Mouse (Mus musculus) bone marrow, adult 2 months (tissue): ENCODE results near the gene Tufm. TPM values are rescaled to one million over a fixed set of nuclear protein-coding genes. Genes with fewer than 3 reads are reported as not detected.

Experiments
- H3K27ac ChIP-seq: fragments of 200-500 bp; 2 replicates; pipeline ENCODE4 v1.5.1; 2012; ENCODE audit warnings: low read depth, mild to moderate bottlenecking, control low read depth, inconsistent platforms, low read length; ENCODE audit not compliant: control insufficient read depth, poor library complexity, insufficient read depth
- H3K4me1 ChIP-seq: fragments of 200-500 bp; 2 replicates; pipeline ENCODE4 v1.6.1; 2011; ENCODE audit warnings: low read length; ENCODE audit not compliant: control insufficient read depth, insufficient read depth
- H3K4me3 ChIP-seq: fragments of 200-500 bp; replicated peaks from 2 replicates; pipeline ENCODE3; 2011; ENCODE audit warnings: mild to moderate bottlenecking, low read depth, low read length, control low read depth; ENCODE audit not compliant: control insufficient read depth
- CTCF ChIP-seq: fragments of 200-500 bp; IDR thresholded peaks from 2 replicates; pipeline ENCODE4 v1.5.1; 2011; ENCODE audit warnings: low read length, control low read depth; ENCODE audit not compliant: control insufficient read depth, insufficient read depth
- POLR2A ChIP-seq: fragments of 200-500 bp; IDR thresholded peaks from 2 replicates; pipeline ENCODE4 v1.6.1; 2011; ENCODE audit warnings: low read depth, mild to moderate bottlenecking, control low read depth, low read length, borderline replicate concordance; ENCODE audit not compliant: control insufficient read depth
- WGBS: fragments of 180-500 bp; shearing (Covaris S2); methylation state at CpG from one replicate; pipeline ENCODE4 v1.1.7; 2018; 5-methylcytosine and 5-hydroxymethylcytosine counted together
- polyA plus RNA-seq: library from polyadenylated mRNA; stranded (reverse); fragments of >200 nt; gene quantifications from 2 replicates; pipeline ENCODE4 v1.2.4, GENCODE M21; 2011; ENCODE audit warnings: low replicate concordance; ENCODE audit not compliant: missing spikeins, insufficient read depth, insufficient read length

Gene Tufm
- polyA plus RNA-seq, 1 experiment = 36.3 TPM

DNA sequence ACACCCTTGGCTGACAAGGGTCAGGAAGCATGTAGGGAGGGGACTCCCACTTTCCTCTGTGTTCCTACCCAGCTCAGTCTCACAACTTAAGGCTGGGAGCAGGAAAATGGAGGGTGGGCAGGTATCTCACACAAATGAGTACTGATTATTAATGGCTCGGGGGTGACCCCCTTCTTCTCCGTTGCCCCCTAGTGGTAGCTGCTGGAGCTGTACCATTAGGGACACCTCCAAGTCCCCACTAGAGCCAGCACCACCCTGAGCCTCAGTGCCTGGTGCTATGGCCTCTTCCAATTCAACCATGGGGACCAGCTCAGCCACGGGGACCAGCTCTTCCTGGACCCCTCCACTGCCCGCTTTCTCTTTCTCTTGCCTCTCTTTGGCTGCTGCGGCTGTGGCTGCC is 19.9 kb upstream of the Tufm start:
- no peak overlapping the region for H3K27ac ChIP-seq
- no peak overlapping the region for H3K4me3 ChIP-seq
- peak; percentile 71 for TF ChIP-seq CTCF
- TF ChIP-seq POLR2A = no peak
- H3K4me1 ChIP-seq = peaks cover 5% of the 10 kb centered on the region
- WGBS = 50% methylated on average over 5 of the region's 5 CpGs

DNA sequence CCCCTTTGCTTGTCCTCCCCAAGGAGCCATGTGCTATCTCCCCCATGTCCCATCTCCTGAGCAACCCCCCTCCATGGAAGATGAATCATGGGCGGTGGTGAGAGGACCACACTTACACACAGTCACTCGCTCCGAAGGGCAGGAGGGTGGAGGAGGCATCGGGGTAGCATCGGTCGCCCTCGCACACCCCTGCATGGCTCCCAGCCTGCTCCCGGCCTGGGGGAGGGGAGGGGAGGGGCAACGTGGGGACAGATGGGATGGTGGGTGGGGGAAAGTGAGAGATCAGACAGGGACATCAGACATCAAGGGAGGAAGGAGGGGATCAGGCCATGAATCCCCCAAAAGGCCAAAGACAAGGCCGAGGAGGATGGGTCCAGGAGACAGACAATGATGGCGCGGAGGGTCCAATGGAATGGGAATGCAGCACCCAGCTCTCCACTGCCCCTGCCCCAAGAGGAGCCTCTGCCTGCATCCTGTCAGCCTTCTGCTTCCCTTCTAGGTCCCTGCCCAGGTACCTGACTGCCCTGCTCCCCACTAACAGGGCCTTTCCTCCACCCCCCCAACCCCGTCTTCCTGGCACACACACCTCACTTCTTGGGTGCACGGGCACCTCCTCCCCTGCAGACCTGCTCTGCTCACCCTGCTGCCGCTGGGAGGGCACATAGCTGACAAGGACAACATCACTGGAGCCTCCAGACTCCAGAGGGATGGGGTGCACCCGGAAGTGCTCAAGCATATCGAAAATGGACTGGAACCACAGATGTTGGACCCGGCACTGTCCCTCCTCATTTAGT is 19.1 kb upstream of the Tufm start:
- peaks cover 5% of the 10 kb centered on the region for H3K4me1 ChIP-seq
- no peak overlapping the region for H3K4me3 ChIP-seq
- 88% methylated on average over 18 of the region's 18 CpGs for WGBS
- TF ChIP-seq CTCF (no peak), POLR2A (no peak)
- H3K27ac ChIP-seq = no peak overlapping the region

DNA sequence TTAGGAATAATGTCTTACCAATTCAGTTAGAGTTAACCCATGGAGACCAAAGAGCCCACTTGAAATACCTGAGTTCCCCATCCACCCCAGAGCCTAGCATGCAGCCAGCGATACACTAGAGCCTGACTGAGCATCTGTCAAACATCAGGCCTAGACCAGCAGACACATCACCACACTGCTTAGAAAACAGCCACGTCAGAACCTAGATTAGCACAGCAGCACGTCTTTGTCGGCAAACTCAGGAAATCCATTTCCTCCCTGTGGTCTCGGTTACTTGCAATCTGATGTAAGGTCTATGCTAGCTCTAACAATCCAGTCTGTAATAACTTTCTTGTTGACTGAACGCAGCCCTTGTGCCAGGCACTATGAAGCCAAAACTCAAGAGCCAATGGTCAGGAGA is 17.1 kb upstream of the Tufm start:
- TF ChIP-seq CTCF (no peak), POLR2A (no peak)
- Histone ChIP-seq H3K27ac (peak overlapping the region; percentile 37), H3K4me1 (peaks cover 9% of the 10 kb centered on the region), H3K4me3 (no peak overlapping the region)
- WGBS = 7% methylated on average over 6 of the region's 6 CpGs

DNA sequence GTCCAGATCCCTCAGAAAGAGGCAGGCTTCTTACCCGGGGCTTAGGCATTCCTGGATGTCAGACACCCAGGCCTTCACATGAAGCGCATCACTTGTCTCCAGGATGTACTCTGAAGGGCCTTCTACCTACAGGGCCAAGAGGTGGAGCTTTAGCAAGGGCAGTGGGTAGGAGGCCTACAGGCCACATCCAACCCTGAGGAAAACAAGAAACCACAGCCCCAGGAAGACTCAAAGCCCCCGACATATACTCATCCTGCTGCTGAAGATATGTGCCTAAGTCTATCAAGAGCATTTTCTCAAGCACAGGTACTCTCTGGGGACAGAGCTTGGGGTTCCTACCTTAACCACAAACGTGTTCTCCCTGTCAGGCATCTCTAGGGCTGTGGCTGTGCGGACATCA is 15.8 kb upstream of the Tufm start:
- H3K4me3 ChIP-seq = no peak overlapping the region
- H3K27ac ChIP-seq = peak overlapping the region; percentile 12
- WGBS = 55% methylated on average over 5 of the region's 5 CpGs
- peaks cover 9% of the 10 kb centered on the region for H3K4me1 ChIP-seq
- TF ChIP-seq POLR2A (no peak), CTCF (no peak)

DNA sequence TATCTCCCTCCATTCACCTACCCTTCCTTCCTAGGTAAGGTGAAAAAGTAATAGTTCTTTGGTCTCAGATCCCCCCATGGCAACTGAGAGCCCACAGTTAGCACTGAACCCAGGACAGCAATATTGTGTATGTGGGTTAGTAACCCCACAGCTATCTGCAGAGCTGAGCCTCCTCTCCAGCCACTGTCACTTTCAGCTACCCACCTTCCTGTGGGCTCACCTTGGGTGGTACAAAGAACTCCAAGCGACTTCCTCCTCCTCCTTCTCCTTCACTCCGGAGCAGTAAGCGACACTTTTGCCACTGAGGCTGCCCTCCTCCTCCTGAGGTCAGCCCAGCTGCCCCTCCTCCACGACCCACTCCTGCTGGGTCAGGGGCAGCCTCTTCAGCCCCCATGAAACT is 15.3 kb upstream of the Tufm start:
- Histone ChIP-seq H3K4me1 (peaks cover 9% of the 10 kb centered on the region), H3K27ac (peak overlapping the region; percentile 85), H3K4me3 (peak overlapping the region; percentile 23)
- no peak for TF ChIP-seq POLR2A
- no peak for TF ChIP-seq CTCF
- 16% methylated on average over 4 of the region's 4 CpGs for WGBS

DNA sequence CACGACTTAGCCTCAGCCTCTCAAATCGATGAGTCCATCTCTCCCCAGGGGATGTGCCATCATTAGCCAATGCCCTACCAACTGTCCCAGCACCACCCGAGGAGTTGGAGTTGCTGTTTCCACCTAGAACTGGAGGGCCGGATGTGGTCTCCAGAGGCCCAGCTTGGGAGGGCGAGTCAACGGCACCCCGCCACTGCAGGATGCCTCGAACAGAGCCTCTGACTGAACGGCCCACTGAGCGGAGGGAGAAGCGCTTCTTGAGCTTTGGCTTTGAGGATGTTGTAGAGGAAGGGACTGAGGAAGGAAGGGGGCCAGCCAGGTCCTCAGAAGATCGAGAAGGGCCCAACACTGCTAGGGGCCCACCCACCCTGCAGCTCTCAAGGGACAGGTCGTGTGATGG is 14.9 kb upstream of the Tufm start:
- TF ChIP-seq POLR2A = no peak
- no peak for TF ChIP-seq CTCF
- Histone ChIP-seq H3K4me3 (peak overlapping the region; percentile 23), H3K27ac (peak overlapping the region; percentile 85), H3K4me1 (peaks cover 9% of the 10 kb centered on the region)
- WGBS = 9% methylated on average over 13 of the region's 13 CpGs

DNA sequence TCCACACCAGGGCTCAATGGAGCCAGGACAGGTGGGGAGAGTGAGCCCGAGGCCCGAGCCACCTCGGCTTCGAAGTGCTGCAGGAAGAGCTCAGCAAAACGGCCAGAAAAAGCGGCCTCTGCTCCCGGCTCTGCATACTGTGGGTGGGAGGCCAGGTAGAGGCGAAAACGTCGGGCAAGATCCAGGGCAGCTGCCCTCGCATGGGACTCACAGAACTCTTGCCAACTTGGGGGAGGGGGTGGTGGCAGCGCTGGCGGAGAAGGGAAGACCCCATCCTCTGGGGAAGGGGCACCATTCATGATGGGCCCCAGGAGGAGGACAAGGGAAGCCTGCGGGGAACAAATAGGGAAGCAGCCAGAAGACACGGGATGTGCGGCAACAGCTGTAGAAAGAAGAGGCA is 14.4 kb upstream of the Tufm start:
- TF ChIP-seq CTCF = no peak
- no peak for TF ChIP-seq POLR2A
- H3K4me1 ChIP-seq = peaks cover 9% of the 10 kb centered on the region
- peak overlapping the region; percentile 85 for H3K27ac ChIP-seq
- no peak overlapping the region for H3K4me3 ChIP-seq
- 12% methylated on average over 16 of the region's 16 CpGs for WGBS

DNA sequence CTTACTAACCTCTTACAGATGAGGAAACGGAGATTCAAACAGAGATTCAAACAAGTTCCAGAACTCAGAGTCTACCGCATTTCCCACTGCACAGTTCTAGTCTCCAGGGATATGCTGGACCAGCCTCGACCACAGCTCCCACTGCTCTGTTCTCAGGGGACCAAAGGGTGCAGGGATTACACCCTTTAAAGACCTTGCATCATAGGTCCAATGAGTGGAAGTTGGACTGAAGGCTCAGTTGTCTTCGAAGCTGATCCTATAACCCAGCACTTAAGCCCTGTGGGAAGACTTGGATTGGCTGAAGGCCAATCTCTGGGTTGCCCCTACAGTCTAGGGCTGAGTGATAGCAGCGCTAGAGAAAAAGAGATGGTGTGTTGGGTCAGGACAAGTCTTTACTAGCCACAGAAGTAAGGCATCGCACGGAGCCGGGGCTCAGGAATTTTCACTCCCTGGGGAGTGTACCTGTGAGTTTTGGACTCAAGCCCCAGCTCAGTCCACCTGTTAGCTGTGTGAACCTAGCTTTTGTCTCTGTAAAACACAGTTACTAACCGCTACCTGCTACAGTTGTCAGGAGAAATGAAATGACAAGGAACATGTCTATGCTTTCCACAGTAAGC is 13.6 kb upstream of the Tufm start:
- Histone ChIP-seq H3K4me3 (peak overlapping the region; percentile 28), H3K27ac (no peak overlapping the region), H3K4me1 (peaks cover 9% of the 10 kb centered on the region)
- 52% methylated on average over 9 of the region's 9 CpGs for WGBS
- TF ChIP-seq CTCF (no peak), POLR2A (no peak)

DNA sequence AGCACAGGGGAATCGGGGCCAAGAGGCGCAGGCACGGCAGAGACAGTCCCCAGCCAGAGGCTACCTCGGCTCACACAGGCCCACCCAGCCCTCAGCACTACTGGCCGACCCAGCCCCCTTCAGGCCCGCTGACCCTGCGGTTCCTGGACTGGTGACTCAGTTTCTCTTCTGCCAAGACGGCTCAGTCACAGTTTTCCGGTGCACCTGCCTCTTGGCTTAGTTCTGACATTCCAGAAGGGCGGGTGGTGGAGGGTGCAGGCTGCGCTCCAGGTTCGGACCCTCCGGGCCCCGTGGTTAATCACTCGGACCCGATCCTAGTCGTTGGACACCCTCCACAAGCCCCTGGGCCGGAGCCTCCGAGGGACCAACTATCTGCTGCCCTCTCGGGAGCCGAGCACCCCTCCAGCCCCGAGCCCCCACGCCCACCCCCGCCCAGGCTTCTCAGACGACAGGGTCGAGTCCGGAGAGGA is 12.6 kb upstream of the Tufm start:
- peaks cover 9% of the 10 kb centered on the region for H3K4me1 ChIP-seq
- peak overlapping the region; percentile 87 for H3K4me3 ChIP-seq
- under 1% methylated on average over 27 of the region's 27 CpGs for WGBS
- TF ChIP-seq CTCF (no peak), POLR2A (0 out of 2 replicates have a peak, but pooled peaks have one; percentile 11)
- H3K27ac ChIP-seq = peak overlapping the region; percentile 90
